Mouse (Mus musculus): ENCODE data around the gene Zfp213. TPM values are rescaled to one million over a fixed set of nuclear protein-coding genes. Genes with fewer than 3 reads are reported as not detected.

The Zfp213 gene
- total and polyA plus RNA-seq, 3 experiments: 5.5 to 8.7 (median 6.2) TPM

DNA sequence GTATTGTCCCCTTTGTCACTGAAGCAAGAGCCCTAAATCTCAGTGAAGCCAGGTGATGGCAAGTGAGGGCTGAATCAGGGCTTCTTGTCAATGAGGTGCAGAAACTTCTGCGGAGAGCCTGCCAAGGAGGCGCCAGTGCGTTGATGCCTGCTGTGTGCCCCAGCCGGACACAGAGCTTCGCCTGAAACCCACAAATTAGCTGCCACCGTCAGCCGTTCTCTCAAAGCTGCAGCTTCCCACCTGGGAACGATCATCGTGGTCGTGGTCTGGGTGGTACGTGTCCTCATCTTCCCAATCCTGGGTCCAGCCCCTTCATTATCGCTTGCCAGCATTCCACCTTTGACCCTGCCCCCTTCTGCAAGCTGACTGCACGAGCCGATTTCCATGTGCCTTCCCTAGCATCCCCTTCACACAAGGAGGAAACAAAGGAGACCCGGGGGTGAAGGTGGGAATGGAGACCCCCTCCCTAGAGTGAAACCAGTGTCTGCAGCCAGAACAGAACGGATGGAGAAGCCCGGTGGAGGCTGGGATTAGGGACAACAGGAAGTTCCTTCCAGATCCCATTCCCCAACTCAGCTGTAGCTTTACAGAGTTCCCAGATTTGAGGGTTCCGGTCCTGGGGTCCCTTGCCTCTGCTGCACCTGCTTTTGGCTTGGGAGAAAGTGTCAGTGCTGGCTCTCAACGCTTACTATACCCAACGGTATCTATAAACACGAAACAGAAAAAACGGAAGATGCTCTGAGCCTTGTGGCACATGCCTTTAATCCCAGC, 21.9 kb upstream of the Zfp213 start:
- WGBS: under 1% methylated on average over 22 of the region's 22 CpGs
- intact Hi-C loops (cut with DNase I): no loop called here
- peak; percentile 72 for TF ChIP-seq POLR2A (IDR thresholded peaks at IDR 0.05; ENCODE audit: insufficient read depth, low read depth, low read length)
- no peak for TF ChIP-seq CTCF (IDR thresholded peaks at IDR 0.05)
- no peaks in the 10 kb centered on the region for H3K79me2 ChIP-seq (replicated peaks; ENCODE audit: control insufficient read depth, insufficient read depth, low read length)
- peak overlapping the region; percentile 51 for H3K9ac ChIP-seq (ENCODE audit: low read depth, low read length)
- no peaks in the 10 kb centered on the region for H3K27me3 ChIP-seq (ENCODE audit: control insufficient read depth, insufficient read depth, low read length)
- no peaks in the 10 kb centered on the region for H3K36me3 ChIP-seq (ENCODE audit: control insufficient read depth, insufficient read depth, low read length)
- peak overlapping the region; percentile 65 for H3K4me3 ChIP-seq
- H3K27ac ChIP-seq: peak overlapping the region; percentile 21
- H3K4me1 ChIP-seq (ENCODE audit: control insufficient read depth, insufficient read depth, low read length): peaks cover 3% of the 10 kb centered on the region
- peak; percentile 34 to 55 for DNase-seq

DNA sequence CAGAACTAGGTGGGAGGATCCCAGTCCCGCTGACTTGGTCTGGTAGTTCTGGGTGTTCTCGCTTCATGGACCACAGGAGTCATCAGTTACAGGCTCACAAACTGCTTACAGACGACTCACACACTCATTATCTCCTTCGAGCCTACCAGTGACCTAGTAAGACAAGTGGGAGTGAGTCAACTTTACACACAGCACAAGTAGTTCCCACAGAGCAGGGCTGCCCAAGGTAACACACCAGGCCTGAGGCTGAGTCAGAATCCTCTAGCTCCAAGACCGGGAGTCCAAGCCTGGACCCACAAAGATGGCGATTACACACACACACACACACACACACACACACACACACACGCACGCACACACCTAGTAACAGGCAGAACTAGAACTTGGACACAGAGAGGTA, 20.7 kb upstream of the Zfp213 start:
- H3K4me3 ChIP-seq: no peak overlapping the region
- no peak overlapping the region for H3K9ac ChIP-seq (ENCODE audit: low read depth, low read length)
- H3K27ac ChIP-seq: no peak overlapping the region

DNA sequence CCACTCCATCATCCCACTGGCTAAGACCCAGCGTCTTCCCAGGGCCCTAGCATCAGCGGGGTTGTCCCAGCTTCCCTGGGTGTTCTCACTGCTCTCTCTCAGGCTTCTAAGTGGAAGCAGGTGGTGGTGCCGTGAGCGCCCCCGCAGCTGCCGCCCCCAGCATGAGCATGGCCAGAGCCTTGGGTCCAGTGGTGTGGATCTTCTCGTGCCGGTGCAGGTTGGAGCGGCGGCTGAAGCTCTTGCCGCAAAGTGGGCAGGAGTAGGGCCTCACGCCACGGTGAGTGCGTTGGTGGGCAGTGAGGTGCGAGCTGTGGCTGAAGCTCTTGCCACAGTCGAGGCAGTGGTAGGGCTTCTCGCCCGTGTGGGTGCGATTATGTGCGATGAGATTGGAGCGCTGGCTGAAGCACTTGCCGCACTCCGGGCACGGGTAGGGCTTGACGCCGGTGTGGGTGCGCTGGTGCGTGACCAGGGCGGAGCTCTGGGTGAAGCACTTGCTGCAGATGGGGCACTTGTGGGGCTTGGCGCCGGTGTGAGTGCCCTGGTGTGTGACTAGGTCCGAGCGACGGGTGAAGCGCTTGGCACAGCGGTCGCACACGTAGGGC, 12.0 kb upstream of the Zfp213 start:
- Histone ChIP-seq H3K4me1 (ENCODE audit: control insufficient read depth, insufficient read depth, low read length) (no peaks in the 10 kb centered on the region), H3K36me3 (ENCODE audit: control insufficient read depth, insufficient read depth, low read length) (no peaks in the 10 kb centered on the region), H3K9ac (ENCODE audit: low read depth, low read length) (no peak overlapping the region), H3K27me3 (ENCODE audit: control insufficient read depth, insufficient read depth, low read length) (no peaks in the 10 kb centered on the region), H3K79me2 (replicated peaks; ENCODE audit: control insufficient read depth, insufficient read depth, low read length) (no peaks in the 10 kb centered on the region), H3K27ac (no peak overlapping the region), H3K4me3 (no peak overlapping the region)
- TF ChIP-seq EP300 (IDR thresholded peaks at IDR 0.05; ENCODE audit: insufficient read depth, low read depth, low read length): no peak
- TF ChIP-seq POLR2A (IDR thresholded peaks at IDR 0.05; ENCODE audit: insufficient read depth, low read depth, low read length): no peak
- no peak for TF ChIP-seq CTCF (IDR thresholded peaks at IDR 0.05)
- WGBS: 96% methylated on average over 38 of the region's 38 CpGs
- intact Hi-C loops (cut with DNase I): no loop called here
- DNase-seq: no peak

More for the DNA sequence above, 20.7 kb upstream of the Zfp213 start:
- Histone ChIP-seq H3K4me1 (ENCODE audit: control insufficient read depth, insufficient read depth, low read length) (peaks cover 3% of the 10 kb centered on the region), H3K27me3 (ENCODE audit: control insufficient read depth, insufficient read depth, low read length) (no peaks in the 10 kb centered on the region), H3K36me3 (ENCODE audit: control insufficient read depth, insufficient read depth, low read length) (no peaks in the 10 kb centered on the region), H3K79me2 (replicated peaks; ENCODE audit: control insufficient read depth, insufficient read depth, low read length) (no peaks in the 10 kb centered on the region)
- intact Hi-C loops (cut with DNase I): no loop called here
- TF ChIP-seq CTCF (IDR thresholded peaks at IDR 0.05) (no peak), EP300 (IDR thresholded peaks at IDR 0.05; ENCODE audit: insufficient read depth, low read depth, low read length) (no peak), POLR2A (IDR thresholded peaks at IDR 0.05; ENCODE audit: insufficient read depth, low read depth, low read length) (no peak)
- 78% methylated on average over 8 of the region's 8 CpGs for WGBS
- no peak for DNase-seq

DNA sequence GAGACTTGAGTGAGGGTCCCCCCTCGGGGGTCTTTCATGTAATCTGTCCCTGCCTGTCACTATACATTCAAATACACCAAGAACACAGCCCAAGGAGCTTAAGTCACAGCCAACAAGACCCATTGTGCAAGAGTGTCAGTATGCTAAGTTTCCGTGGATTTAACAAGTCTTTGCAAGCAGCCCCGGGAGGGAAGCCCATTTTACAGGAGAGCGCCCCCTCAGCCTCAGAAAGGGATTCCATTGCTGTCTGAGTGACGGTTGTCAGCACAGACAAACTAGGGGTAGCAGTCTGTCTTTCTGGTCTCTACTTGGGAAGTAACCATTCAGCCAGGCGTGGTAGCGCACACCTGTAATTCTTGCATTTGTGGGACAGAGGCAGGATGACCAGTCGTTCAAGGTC, 10.1 kb upstream of the Zfp213 start:
- H3K27ac ChIP-seq: no peak overlapping the region
- no peaks in the 10 kb centered on the region; the same call in 1 of the 2 replicates for H3K4me1 ChIP-seq (ENCODE audit: control insufficient read depth, insufficient read depth, low read length)
- H3K9ac ChIP-seq (ENCODE audit: low read depth, low read length): no peak overlapping the region
- intact Hi-C loops (cut with DNase I): no loop called here
- no peaks in the 10 kb centered on the region for H3K79me2 ChIP-seq (replicated peaks; ENCODE audit: control insufficient read depth, insufficient read depth, low read length)
- H3K4me3 ChIP-seq: no peak overlapping the region
- no peak for TF ChIP-seq CTCF (IDR thresholded peaks at IDR 0.05)
- no peak for TF ChIP-seq POLR2A (IDR thresholded peaks at IDR 0.05; ENCODE audit: insufficient read depth, low read depth, low read length)
- no peak for TF ChIP-seq EP300 (IDR thresholded peaks at IDR 0.05; ENCODE audit: insufficient read depth, low read depth, low read length)
- no peaks in the 10 kb centered on the region for H3K27me3 ChIP-seq (ENCODE audit: control insufficient read depth, insufficient read depth, low read length)
- 95% methylated on average over 8 of the region's 8 CpGs for WGBS
- H3K36me3 ChIP-seq (ENCODE audit: control insufficient read depth, insufficient read depth, low read length): no peaks in the 10 kb centered on the region
- no peak for DNase-seq

DNA sequence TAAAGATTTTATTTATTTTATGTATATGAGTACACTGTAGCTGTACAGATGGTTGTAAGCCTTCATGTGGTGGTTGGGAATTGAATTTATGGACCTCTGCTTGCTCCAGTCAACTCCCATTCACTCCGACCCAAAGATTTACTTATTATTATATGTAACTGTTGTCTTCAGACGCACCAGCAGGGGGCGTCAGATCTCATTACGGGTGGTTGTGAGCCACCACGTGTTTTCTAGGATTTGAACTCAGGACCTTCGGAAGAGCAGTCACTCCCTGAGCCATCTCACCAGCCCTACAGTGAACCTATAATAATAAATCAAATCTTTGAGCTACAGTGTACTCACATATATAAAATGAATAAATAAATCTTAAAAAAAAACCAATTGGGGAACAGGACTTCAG, 8.0 kb upstream of the Zfp213 start:
- no peak overlapping the region for H3K4me3 ChIP-seq
- H3K27me3 ChIP-seq (ENCODE audit: control insufficient read depth, insufficient read depth, low read length): no peaks in the 10 kb centered on the region
- 80% methylated on average over 6 of the region's 6 CpGs for WGBS
- intact Hi-C loops (cut with DNase I): no loop called here
- DNase-seq: no peak
- TF ChIP-seq EP300 (IDR thresholded peaks at IDR 0.05; ENCODE audit: insufficient read depth, low read depth, low read length) (no peak), CTCF (IDR thresholded peaks at IDR 0.05) (peak; percentile 48)
- no peak overlapping the region for H3K27ac ChIP-seq
- H3K36me3 ChIP-seq (ENCODE audit: control insufficient read depth, insufficient read depth, low read length): no peaks in the 10 kb centered on the region
- no peaks in the 10 kb centered on the region; the same call in 1 of the 2 replicates for H3K4me1 ChIP-seq (ENCODE audit: control insufficient read depth, insufficient read depth, low read length)
- no peak overlapping the region for H3K9ac ChIP-seq (ENCODE audit: low read depth, low read length)
- no peaks in the 10 kb centered on the region for H3K79me2 ChIP-seq (replicated peaks; ENCODE audit: control insufficient read depth, insufficient read depth, low read length)

DNA sequence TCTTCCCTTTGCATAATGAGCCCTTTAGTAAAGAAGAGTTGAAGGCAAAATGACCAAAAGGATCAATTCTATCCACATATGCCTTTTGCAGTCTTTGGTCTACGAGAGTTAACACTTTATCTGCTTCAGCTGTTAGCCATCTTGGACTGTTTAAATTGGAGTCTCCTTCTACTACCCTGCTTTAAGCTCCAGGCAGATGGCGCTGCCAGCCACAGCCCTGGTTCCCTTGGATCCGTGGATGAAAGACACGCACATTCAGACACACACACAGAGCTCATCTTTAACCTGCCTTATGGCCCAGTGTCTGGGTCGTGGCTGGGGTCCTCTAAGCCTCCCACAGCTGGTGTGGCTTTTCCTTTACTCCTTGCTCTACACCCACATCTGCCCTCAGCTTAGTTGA, 7.0 kb upstream of the Zfp213 start:
- TF ChIP-seq EP300 (IDR thresholded peaks at IDR 0.05; ENCODE audit: insufficient read depth, low read depth, low read length) (no peak), POLR2A (IDR thresholded peaks at IDR 0.05; ENCODE audit: insufficient read depth, low read depth, low read length) (no peak), CTCF (IDR thresholded peaks at IDR 0.05) (no peak)
- intact Hi-C loops (cut with DNase I): loop anchor here (2.0 kb wide), 2 partner anchors 32 to 134 kb away; no protein-coding TSS in a partner anchor
- Histone ChIP-seq H3K9ac (ENCODE audit: low read depth, low read length) (no peak overlapping the region), H3K4me1 (ENCODE audit: control insufficient read depth, insufficient read depth, low read length) (no peaks in the 10 kb centered on the region; the same call in 1 of the 2 replicates), H3K36me3 (ENCODE audit: control insufficient read depth, insufficient read depth, low read length) (no peaks in the 10 kb centered on the region), H3K27ac (no peak overlapping the region), H3K79me2 (replicated peaks; ENCODE audit: control insufficient read depth, insufficient read depth, low read length) (no peaks in the 10 kb centered on the region), H3K4me3 (no peak overlapping the region), H3K27me3 (ENCODE audit: control insufficient read depth, insufficient read depth, low read length) (no peaks in the 10 kb centered on the region)
- DNase-seq: no peak
- 17% methylated on average over 5 of the region's 5 CpGs for WGBS
